Comparison of ENCODE assay signal across 7 mouse cellular contexts in the genomic region with DNA sequence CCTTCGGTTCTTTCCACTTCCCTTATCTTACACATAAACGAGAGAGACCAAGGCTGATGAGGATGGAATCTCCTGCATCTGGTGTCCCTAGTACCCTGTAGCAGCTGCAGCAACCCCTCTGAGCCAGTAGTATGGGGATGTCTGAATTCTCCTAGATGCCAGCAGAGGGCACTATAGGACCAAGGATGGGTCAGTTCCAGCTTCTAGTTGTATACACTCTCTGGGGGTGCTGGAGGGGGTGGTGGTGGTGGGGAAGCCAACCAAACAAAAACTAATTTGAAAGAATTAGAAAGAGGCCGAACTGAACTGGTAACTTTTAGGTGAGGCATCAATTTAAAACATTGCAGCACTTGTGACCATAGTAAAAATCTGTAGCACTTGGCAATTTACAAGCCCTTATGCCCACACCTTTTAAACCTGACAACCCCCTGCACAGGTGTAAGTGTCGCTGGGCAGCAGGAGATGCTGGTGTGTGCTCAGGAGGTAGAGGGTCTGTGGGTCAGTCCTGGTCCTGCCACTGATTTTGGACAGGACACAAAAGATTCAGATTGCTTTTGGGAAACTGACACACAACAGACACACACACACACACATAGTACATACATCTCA. TPM values are rescaled to one million over a fixed set of nuclear protein-coding genes. Genes with fewer than 3 reads are reported as not detected.
DNase-seq lines count a peak whose midpoint lies in the region; ATAC-seq lines count a peak whose summit lies in the region.

No protein-coding gene starts in this region.

- ATAC-seq in erythroid progenitor cell, adult 5-6 weeks (replicated peaks; ENCODE audit: low FRiP score, poor library complexity, severe bottlenecking), result peak; percentile 58; the same call in 1 of the 2 replicates

- peak; percentile 87 for DNase-seq in NIH3T3 (ENCODE audit: low read depth)
- peak; percentile 48 for DNase-seq in c-Kit-negative CD71-positive TER-119-positive erythroid progenitor cells, embryonic 14.5 days (ENCODE audit: low read depth, low spot score)
- DNase-seq in heart, postnatal 36 days, result peak; percentile 59 to 64
- DNase-seq in kidney, postnatal 4 days, result peak; percentile 64 to 76
- DNase-seq in lung, postnatal 10 days, result peak; percentile 81
- DNase-seq in right cerebral cortex, adult 18-20 months, result peak; percentile 66

- intact Hi-C loops in heart, postnatal 36 days (cut with DNase I), result loop anchor here (1.0 to 5.0 kb wide), 6 partner anchors 163 to 811 kb away; a partner anchor contains a TSS

RNA-seq across cellular contexts. Expression of a gene that starts 38.2 kb away (rescaled TPM):
- total RNA-seq in erythroid progenitor cell, adult 5-6 weeks (2015; ENCODE audit: low replicate concordance), result 38.6 and 85.1 TPM in 2 replicates
- total RNA-seq in erythroid progenitor cell, adult 5-6 weeks (2017; ENCODE audit: low replicate concordance), result 49.4 and 69.4 TPM in 2 replicates
- total RNA-seq in heart, postnatal 36 days (2021), result 10 to 100 TPM; 67.7 to 68.0 TPM

Comparison
In these comparisons a context has a peak if more than half of its experiments do, and no peak if none do; other contexts are left out.
1. Peak in every context shown above with its lines: DNase-seq and ATAC-seq.